Mouse (Mus musculus) hindbrain, embryonic 11.5 days (tissue): ENCODE measurements at regions not wholly inside any gene's neighbourhood (a gene's known extent, or its start where the extent isn't known, plus 50 kb on each side); places are given as distances from the start of the nearest gene placed in this dataset.

Experiments used
- ATAC-seq: fragments of 200-750 bp; cut with Nextera tagmentation; 2 replicates; pipeline ENCODE4 v1.8.0; 2017; ENCODE audit warnings: mild to moderate bottlenecking, moderate TSS enrichment, moderate library complexity; ENCODE audit not compliant: low FRiP score
- DNase-seq: peaks from one replicate; pipeline ENCODE4 v3.0.0-alpha.2; 2015; ENCODE audit warnings: low spot score
- H3K27ac ChIP-seq: fragments of 300-500 bp; sonication (generic); 2 replicates; pipeline ENCODE4 v1.5.1; 2014; ENCODE audit warnings: mild to moderate bottlenecking, low read depth, low read length
- H3K27me3 ChIP-seq: fragments of 300-500 bp; sonication (generic); 2 replicates; pipeline ENCODE4 v1.6.1; 2014; ENCODE audit warnings: mild to moderate bottlenecking, low read length, moderate library complexity, mixed read lengths; ENCODE audit not compliant: control insufficient read depth, insufficient read depth
- H3K36me3 ChIP-seq: fragments of 300-500 bp; sonication (generic); 2 replicates; pipeline ENCODE4 v1.6.1; 2014; ENCODE audit warnings: mild to moderate bottlenecking, low read length, moderate library complexity, mixed read lengths; ENCODE audit not compliant: control insufficient read depth, insufficient read depth
- H3K4me1 ChIP-seq: fragments of 300-500 bp; sonication (generic); replicated peaks from 2 replicates; pipeline ENCODE4 v1.6.1; 2014; ENCODE audit warnings: low read length, mixed read lengths; ENCODE audit not compliant: control insufficient read depth, insufficient read depth
- H3K4me2 ChIP-seq: fragments of 300-500 bp; sonication (generic); replicated peaks from 2 replicates; pipeline ENCODE4 v1.6.1; 2014; ENCODE audit warnings: mild to moderate bottlenecking, low read depth, low read length
- H3K4me3 ChIP-seq: fragments of 300-500 bp; sonication (generic); 2 replicates; pipeline ENCODE4 v1.5.1; 2014; ENCODE audit warnings: low read depth, low read length
- H3K9ac ChIP-seq: fragments of 300-500 bp; sonication (generic); 2 replicates; pipeline ENCODE4 v1.6.1; 2014; ENCODE audit warnings: low read depth, low read length
- H3K9me3 ChIP-seq: fragments of 300-500 bp; sonication (generic); 2 replicates; pipeline ENCODE4 v1.6.1; 2016; ENCODE audit warnings: low read length; ENCODE audit not compliant: control insufficient read depth
- WGBS: fragments of 180-500 bp; shearing (Covaris S2); extraction: QIAGEN DNeasy Blood & Tissue Kit; methylation state at CpG from one replicate; pipeline ENCODE4 v1.1.7; 2014; 5-methylcytosine and 5-hydroxymethylcytosine counted together

- no peak for ATAC-seq
- no peak for DNase-seq
- 95% methylated on average over 4 of the region's 4 CpGs for WGBS
Measured at GRCm38 (mm10) chr10:91612052-91612451, 430.9 kb upstream of the Tmpo start.

GRCm38 (mm10) chr10:91594891-91595290 lies 413.8 kb upstream of the Tmpo start:
- no peaks in the 10 kb centered on the region for H3K9me3 ChIP-seq
- WGBS: 88% methylated on average over 3 of the region's 3 CpGs
- H3K4me3 ChIP-seq: no peak overlapping the region
- DNase-seq (no peak), ATAC-seq (no peak)
- no peak overlapping the region for H3K4me2 ChIP-seq
- no peaks in the 10 kb centered on the region for H3K27me3 ChIP-seq
- H3K4me1 ChIP-seq: no peaks in the 10 kb centered on the region
- no peak overlapping the region for H3K27ac ChIP-seq
- no peak overlapping the region for H3K9ac ChIP-seq
- no peaks in the 10 kb centered on the region for H3K36me3 ChIP-seq

More at GRCm38 (mm10) chr10:91612052-91612451, 430.9 kb upstream of the Tmpo start:
- Histone ChIP-seq H3K4me3 (no peak overlapping the region), H3K9me3 (no peaks in the 10 kb centered on the region), H3K27me3 (no peaks in the 10 kb centered on the region), H3K4me1 (no peaks in the 10 kb centered on the region), H3K36me3 (no peaks in the 10 kb centered on the region), H3K4me2 (no peak overlapping the region), H3K27ac (no peak overlapping the region), H3K9ac (no peak overlapping the region)

GRCm38 (mm10) chr10:91593378-91593777 lies 412.3 kb upstream of the Tmpo start:
- Histone ChIP-seq H3K36me3 (no peaks in the 10 kb centered on the region), H3K27me3 (no peaks in the 10 kb centered on the region), H3K4me3 (no peak overlapping the region), H3K4me2 (no peak overlapping the region), H3K27ac (no peak overlapping the region), H3K4me1 (no peaks in the 10 kb centered on the region), H3K9ac (no peak overlapping the region), H3K9me3 (no peaks in the 10 kb centered on the region)
- DNase-seq: no peak
- 74% methylated on average over 2 of the region's 2 CpGs for WGBS
- no peak for ATAC-seq

- Histone ChIP-seq H3K27me3 (no peaks in the 10 kb centered on the region), H3K4me1 (no peaks in the 10 kb centered on the region), H3K4me2 (no peak overlapping the region), H3K4me3 (no peak overlapping the region), H3K9ac (no peak overlapping the region), H3K9me3 (no peaks in the 10 kb centered on the region), H3K27ac (no peak overlapping the region), H3K36me3 (no peaks in the 10 kb centered on the region)
- no peak for ATAC-seq
- WGBS: 73% methylated on average over 10 of the region's 10 CpGs
- DNase-seq: no peak
Measured at GRCm38 (mm10) chr10:91591845-91592244, 410.7 kb upstream of the Tmpo start.

GRCm38 (mm10) chr10:91591398-91591811 lies 410.3 kb upstream of the Tmpo start:
- DNase-seq: no peak
- Histone ChIP-seq H3K27ac (no peak overlapping the region), H3K9ac (no peak overlapping the region), H3K4me3 (no peak overlapping the region), H3K4me2 (no peak overlapping the region), H3K27me3 (no peaks in the 10 kb centered on the region), H3K36me3 (no peaks in the 10 kb centered on the region), H3K9me3 (no peaks in the 10 kb centered on the region), H3K4me1 (no peaks in the 10 kb centered on the region)
- WGBS: 40% methylated on average over 3 of the region's 3 CpGs
- no peak for ATAC-seq

- no peak overlapping the region for H3K27ac ChIP-seq
- H3K9ac ChIP-seq: no peak overlapping the region
- WGBS: 91% methylated on average over 3 of the region's 3 CpGs
- no peak for DNase-seq
- H3K9me3 ChIP-seq: no peaks in the 10 kb centered on the region
- H3K36me3 ChIP-seq: no peaks in the 10 kb centered on the region
- H3K4me3 ChIP-seq: no peak overlapping the region
- H3K4me2 ChIP-seq: no peak overlapping the region
- no peaks in the 10 kb centered on the region for H3K27me3 ChIP-seq
- H3K4me1 ChIP-seq: no peaks in the 10 kb centered on the region
- no peak for ATAC-seq
Measured at GRCm38 (mm10) chr10:91583204-91583603, 402.1 kb upstream of the Tmpo start.

- peak; percentile 64; the same call in 1 of the 2 replicates for ATAC-seq
- WGBS: 64% methylated on average over 11 of the region's 11 CpGs
Measured at GRCm38 (mm10) chr10:91580959-91581358, 399.8 kb upstream of the Tmpo start.

GRCm38 (mm10) chr10:91575323-91576064 lies 394.4 kb upstream of the Tmpo start:
- DNase-seq: no peak
- H3K9ac ChIP-seq: no peak overlapping the region
- 74% methylated on average over 17 of the region's 17 CpGs for WGBS
- H3K4me3 ChIP-seq: no peak overlapping the region
- no peaks in the 10 kb centered on the region for H3K27me3 ChIP-seq
- no peak overlapping the region for H3K4me2 ChIP-seq
- H3K27ac ChIP-seq: no peak overlapping the region
- no peaks in the 10 kb centered on the region for H3K4me1 ChIP-seq
- H3K9me3 ChIP-seq: no peaks in the 10 kb centered on the region
- no peak for ATAC-seq
- no peaks in the 10 kb centered on the region for H3K36me3 ChIP-seq

More at GRCm38 (mm10) chr10:91580959-91581358, 399.8 kb upstream of the Tmpo start:
- no peak overlapping the region for H3K4me2 ChIP-seq
- peak overlapping the region; percentile 45; the same call in 1 of the 2 replicates for H3K27ac ChIP-seq
- no peaks in the 10 kb centered on the region for H3K27me3 ChIP-seq
- H3K9me3 ChIP-seq: no peaks in the 10 kb centered on the region
- peak; percentile 30 for DNase-seq
- no peak overlapping the region for H3K9ac ChIP-seq
- no peak overlapping the region for H3K4me3 ChIP-seq
- H3K36me3 ChIP-seq: no peaks in the 10 kb centered on the region
- no peaks in the 10 kb centered on the region for H3K4me1 ChIP-seq

- H3K9me3 ChIP-seq: no peaks in the 10 kb centered on the region
- no peak overlapping the region for H3K27ac ChIP-seq
- no peak for DNase-seq
- no peaks in the 10 kb centered on the region for H3K4me1 ChIP-seq
- H3K27me3 ChIP-seq: no peaks in the 10 kb centered on the region
- H3K36me3 ChIP-seq: no peaks in the 10 kb centered on the region
- no peak overlapping the region for H3K4me3 ChIP-seq
- 68% methylated on average over 7 of the region's 7 CpGs for WGBS
- no peak overlapping the region for H3K9ac ChIP-seq
- H3K4me2 ChIP-seq: no peak overlapping the region
- ATAC-seq: no peak
Measured at GRCm38 (mm10) chr10:91572796-91573195, 391.7 kb upstream of the Tmpo start.
